Mouse (Mus musculus) liver, postnatal 0 days (tissue): ENCODE results near the gene Fgf12. TPM values are rescaled to one million over a fixed set of nuclear protein-coding genes. Genes with fewer than 3 reads are reported as not detected.

ENCODE experiments used
- ATAC-seq: fragments of 200-750 bp; cut with Nextera tagmentation; 2 replicates; pipeline ENCODE4 v1.8.0; 2017; ENCODE audit warnings: mild to moderate bottlenecking, moderate library complexity
- DNase-seq: peaks from one replicate; pipeline ENCODE4 v3.0.0-alpha.2; 2016
- H3K27ac ChIP-seq: fragments of 300-500 bp; sonication (generic); 2 replicates; pipeline ENCODE4 v1.5.1; 2014; ENCODE audit warnings: antibody characterized with exemption, moderate library complexity, mild to moderate bottlenecking, low read depth
- H3K27me3 ChIP-seq: fragments of 300-500 bp; sonication (generic); 2 replicates; pipeline ENCODE4 v1.6.1; 2014; ENCODE audit warnings: low read length, control low read depth, mixed read lengths; ENCODE audit not compliant: insufficient read depth
- H3K36me3 ChIP-seq: fragments of 300-500 bp; sonication (generic); replicated peaks from 2 replicates; pipeline ENCODE4 v1.6.1; 2014; ENCODE audit warnings: mild to moderate bottlenecking, control low read depth, low read length, moderate library complexity, mixed read lengths; ENCODE audit not compliant: insufficient read depth
- H3K4me1 ChIP-seq: fragments of 300-500 bp; sonication (generic); 2 replicates; pipeline ENCODE4 v1.6.1; 2014; ENCODE audit warnings: antibody characterized with exemption, mild to moderate bottlenecking, control low read depth; ENCODE audit not compliant: insufficient read depth
- H3K4me2 ChIP-seq: fragments of 300-500 bp; sonication (generic); 2 replicates; pipeline ENCODE4 v1.6.1; 2014; ENCODE audit warnings: low read depth, mild to moderate bottlenecking, low read length, moderate library complexity, mixed read lengths
- H3K4me3 ChIP-seq: fragments of 300-500 bp; sonication (generic); 2 replicates; pipeline ENCODE4 v1.5.1; 2014; ENCODE audit warnings: low read depth, low read length
- H3K9ac ChIP-seq: fragments of 300-500 bp; sonication (generic); replicated peaks from 2 replicates; pipeline ENCODE4 v1.6.1; 2014; ENCODE audit warnings: mild to moderate bottlenecking, moderate library complexity
- H3K9me3 ChIP-seq: fragments of 300-500 bp; sonication (generic); 2 replicates; pipeline ENCODE4 v1.6.1; 2016; ENCODE audit warnings: mild to moderate bottlenecking, control low read depth, low read length, mixed read lengths
- CTCF ChIP-seq: sonication (generic); IDR thresholded peaks from 2 replicates; pipeline ENCODE4 v1.5.1; 2016; ENCODE audit warnings: antibody characterized with exemption, low read depth
- EP300 ChIP-seq: IDR thresholded peaks from 2 replicates; pipeline ENCODE4 v1.6.1; 2016; ENCODE audit warnings: antibody characterized with exemption, low read depth, mild to moderate bottlenecking
- WGBS: fragments of 180-500 bp; shearing (Covaris S2); extraction: QIAGEN DNeasy Blood & Tissue Kit; methylation state at CpG from one replicate; pipeline ENCODE4 v1.1.7; 2014; ENCODE audit not compliant: insufficient replicate concordance; 5-methylcytosine and 5-hydroxymethylcytosine counted together
- polyA plus RNA-seq: library from polyadenylated mRNA; unstranded; fragments of >200 nt; fragmentation: Nextera tagmentation; extraction: Ambion mirVana; gene quantifications from 2 replicates; pipeline ENCODE4 v1.2.1, GENCODE M21; 2015

Fgf12 gene
- polyA plus RNA-seq, 1 experiment from 2014 or later: 0.04 TPM

DNA sequence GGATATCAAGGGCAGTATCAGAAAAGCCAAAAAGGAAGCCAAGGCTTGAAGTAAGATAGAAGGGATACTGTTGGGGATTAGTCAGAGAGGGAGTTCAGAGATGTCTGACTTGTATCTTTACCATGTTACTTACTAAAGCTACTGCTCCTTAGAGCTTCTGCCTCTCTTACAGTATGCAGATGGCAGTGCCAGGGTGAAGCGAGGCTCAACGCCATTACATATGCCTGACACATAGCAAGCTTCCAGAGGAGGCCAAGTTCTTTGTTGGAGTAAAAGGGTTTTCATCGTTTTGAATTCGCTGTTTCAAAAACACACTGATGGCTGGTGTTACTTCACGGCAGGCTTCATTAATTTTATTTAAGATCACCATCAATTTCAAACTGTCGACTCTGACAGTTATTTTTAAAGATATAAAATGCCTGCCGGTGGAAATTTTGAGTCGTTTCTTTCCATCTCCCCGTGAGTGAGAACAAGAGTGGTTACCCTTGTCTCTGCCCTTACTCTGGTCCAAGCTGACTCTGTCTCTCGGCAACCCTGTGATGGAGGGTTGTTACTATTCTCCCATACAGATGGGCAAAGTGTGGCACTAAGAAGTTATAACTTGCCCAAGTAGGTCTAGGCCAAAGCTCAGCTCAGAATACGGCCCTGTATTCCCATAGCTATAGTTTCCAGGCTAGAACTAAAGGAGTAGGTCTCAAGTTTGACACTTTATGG is 121.9 kb downstream of the Fgf12 start:
- 74% methylated on average over 11 of the region's 11 CpGs for WGBS

DNA sequence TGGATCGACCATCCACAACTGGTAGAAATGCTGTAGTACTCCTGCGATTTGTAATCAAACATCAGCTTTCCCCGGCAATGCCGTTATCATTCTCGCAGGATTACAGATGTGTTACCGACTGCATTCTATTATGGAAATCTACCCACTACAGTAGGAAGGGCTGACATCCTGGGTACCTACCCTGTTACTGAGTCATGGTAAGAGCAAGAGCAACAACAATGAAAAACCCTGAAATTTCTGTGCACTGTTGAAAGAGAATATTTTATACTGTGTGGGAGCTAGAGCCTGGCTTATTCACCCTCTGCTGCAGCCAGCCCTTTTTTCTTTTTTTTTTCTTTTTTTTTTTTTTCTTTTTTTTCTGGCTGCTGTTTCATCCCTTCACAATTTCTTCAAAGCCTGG is 126.6 kb downstream of the Fgf12 start:
- Histone ChIP-seq H3K9me3 (no peaks in the 10 kb centered on the region; the same call in 1 of the 2 replicates), H3K36me3 (no peaks in the 10 kb centered on the region), H3K9ac (no peak overlapping the region), H3K27ac (no peak overlapping the region), H3K4me2 (no peak overlapping the region), H3K27me3 (no peaks in the 10 kb centered on the region), H3K4me1 (no peaks in the 10 kb centered on the region), H3K4me3 (no peak overlapping the region)
- DNase-seq: no peak
- ATAC-seq: no peak
- 81% methylated on average over 6 of the region's 6 CpGs for WGBS
- no peak for TF ChIP-seq CTCF
- TF ChIP-seq EP300: no peak

More for the DNA sequence above, 121.9 kb downstream of the Fgf12 start:
- no peaks in the 10 kb centered on the region for H3K36me3 ChIP-seq
- no peak overlapping the region for H3K4me2 ChIP-seq
- H3K9ac ChIP-seq: no peak overlapping the region
- no peaks in the 10 kb centered on the region for H3K4me1 ChIP-seq
- no peak overlapping the region for H3K27ac ChIP-seq
- DNase-seq: no peak
- H3K27me3 ChIP-seq: no peaks in the 10 kb centered on the region
- no peak for ATAC-seq
- H3K4me3 ChIP-seq: no peak overlapping the region
- no peaks in the 10 kb centered on the region; the same call in 1 of the 2 replicates for H3K9me3 ChIP-seq
- TF ChIP-seq CTCF (no peak), EP300 (no peak)

DNA sequence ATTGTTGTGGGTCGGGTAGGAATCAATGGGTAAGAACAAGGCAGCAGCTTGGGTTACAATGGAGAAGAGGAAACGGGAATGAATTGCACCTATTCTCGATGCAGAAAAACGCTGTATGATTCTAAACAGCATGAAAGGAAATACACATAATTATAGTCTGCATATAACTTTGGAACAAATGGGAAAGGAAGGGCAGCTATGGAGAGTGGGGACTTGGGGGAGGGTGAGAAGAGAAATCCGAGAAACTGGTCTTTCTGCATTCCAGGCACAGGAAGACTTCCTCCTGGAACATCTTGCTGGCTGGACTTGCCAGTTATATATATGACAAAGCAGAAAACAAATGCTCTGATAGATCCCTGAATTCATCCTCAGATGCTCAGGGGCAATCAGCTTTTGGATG is 127.2 kb downstream of the Fgf12 start:
- no peak for DNase-seq
- no peaks in the 10 kb centered on the region for H3K27me3 ChIP-seq
- H3K4me3 ChIP-seq: no peak overlapping the region
- no peak overlapping the region for H3K4me2 ChIP-seq
- no peak for ATAC-seq
- no peak overlapping the region for H3K27ac ChIP-seq
- H3K9ac ChIP-seq: no peak overlapping the region
- no peaks in the 10 kb centered on the region for H3K36me3 ChIP-seq
- TF ChIP-seq EP300: no peak
- TF ChIP-seq CTCF: no peak
- no peaks in the 10 kb centered on the region for H3K4me1 ChIP-seq
- 59% methylated on average over 5 of the region's 5 CpGs for WGBS
- H3K9me3 ChIP-seq: no peaks in the 10 kb centered on the region; the same call in 1 of the 2 replicates

DNA sequence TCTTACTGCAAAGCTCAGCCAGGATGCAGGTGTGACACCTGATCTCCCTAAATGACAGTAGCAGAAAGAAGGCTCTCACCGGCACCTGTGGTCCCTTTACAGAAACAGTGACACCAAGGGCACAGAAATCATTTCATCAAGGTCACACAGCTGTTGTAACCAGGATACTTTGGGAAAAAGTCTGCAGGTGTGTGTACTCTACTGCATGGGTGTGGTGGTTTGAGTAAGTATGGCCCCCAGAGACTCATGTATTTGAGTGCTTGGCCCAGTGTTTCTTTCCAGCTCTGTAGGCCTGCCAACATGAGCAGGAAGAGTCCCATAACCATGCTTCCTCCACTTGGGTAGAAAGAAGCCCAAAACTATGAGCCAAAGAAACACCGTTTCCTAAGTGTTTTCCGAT is 138.5 kb downstream of the Fgf12 start:
- 76% methylated on average over 3 of the region's 3 CpGs for WGBS
- Histone ChIP-seq H3K36me3 (no peaks in the 10 kb centered on the region), H3K9me3 (no peaks in the 10 kb centered on the region), H3K4me2 (no peak overlapping the region), H3K4me3 (no peak overlapping the region), H3K4me1 (no peaks in the 10 kb centered on the region), H3K27me3 (no peaks in the 10 kb centered on the region), H3K27ac (no peak overlapping the region), H3K9ac (no peak overlapping the region)
- ATAC-seq (no peak), DNase-seq (no peak)
- no peak for TF ChIP-seq EP300
- no peak for TF ChIP-seq CTCF

DNA sequence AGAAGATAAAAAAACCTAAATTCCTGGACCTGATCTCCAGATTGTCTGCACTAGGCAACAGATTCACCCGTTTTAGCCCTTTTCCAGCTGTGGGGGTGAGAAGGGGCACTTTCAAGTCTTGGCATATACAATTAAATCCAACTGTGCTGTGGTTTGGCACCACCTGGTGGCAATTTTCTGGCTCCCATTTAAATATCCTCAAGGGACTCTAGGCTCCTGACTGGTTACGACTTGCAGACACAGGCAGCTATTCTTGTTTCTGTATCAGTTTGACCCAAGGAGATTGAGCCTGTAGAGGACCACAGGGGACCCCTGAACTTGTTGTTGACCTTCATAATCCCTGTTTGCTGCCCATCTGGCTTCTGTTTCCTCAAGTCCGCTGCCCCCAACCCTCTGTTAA is 141.9 kb downstream of the Fgf12 start:
- no peak overlapping the region for H3K9ac ChIP-seq
- H3K27ac ChIP-seq: no peak overlapping the region
- no peaks in the 10 kb centered on the region for H3K27me3 ChIP-seq
- 29% methylated on average over 3 of the region's 3 CpGs for WGBS
- no peak overlapping the region for H3K4me3 ChIP-seq
- DNase-seq (no peak), ATAC-seq (no peak)
- H3K4me1 ChIP-seq: no peaks in the 10 kb centered on the region
- no peak overlapping the region for H3K4me2 ChIP-seq
- TF ChIP-seq CTCF (peak; percentile 31; the same call in 1 of the 2 replicates), EP300 (no peak)
- H3K36me3 ChIP-seq: no peaks in the 10 kb centered on the region
- no peaks in the 10 kb centered on the region for H3K9me3 ChIP-seq

DNA sequence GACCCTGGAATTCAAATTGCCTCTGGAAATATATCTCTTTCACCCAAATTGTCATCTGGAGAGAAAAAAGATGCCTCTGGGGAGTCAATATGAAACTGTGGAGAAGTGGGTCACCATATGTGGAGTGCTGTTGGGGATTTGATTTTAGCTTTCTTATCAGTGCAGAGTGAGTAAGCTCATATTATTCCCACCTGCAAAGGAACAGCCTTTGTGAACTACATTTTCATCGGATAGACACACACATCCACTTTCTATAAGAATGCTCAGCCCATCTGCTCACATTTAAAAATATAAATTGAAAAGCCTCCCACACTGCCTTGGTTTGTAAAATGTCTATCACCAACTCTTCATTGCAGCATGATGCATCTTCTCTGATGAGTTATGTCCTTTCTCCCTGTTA is 149.7 kb downstream of the Fgf12 start:
- H3K27me3 ChIP-seq: no peaks in the 10 kb centered on the region
- ATAC-seq: no peak
- H3K9me3 ChIP-seq: no peaks in the 10 kb centered on the region
- no peak for TF ChIP-seq CTCF
- TF ChIP-seq EP300: no peak
- H3K27ac ChIP-seq: no peak overlapping the region
- no peaks in the 10 kb centered on the region for H3K36me3 ChIP-seq
- no peak overlapping the region for H3K9ac ChIP-seq
- no peaks in the 10 kb centered on the region for H3K4me1 ChIP-seq
- no peak overlapping the region for H3K4me2 ChIP-seq
- WGBS: 61% methylated on average over 1 of the region's 1 CpGs
- no peak overlapping the region for H3K4me3 ChIP-seq
- DNase-seq: no peak
